Mouse (Mus musculus): ENCODE measurements around the gene Gstp3.

GRCm38 (mm10) chr19:4032668-4033067 lies 26.7 kb downstream of the Gstp3 start:
- TF ChIP-seq GATA1 (IDR thresholded peaks at IDR 0.05; ENCODE audit: borderline replicate concordance, low read length), result no peak
- TF ChIP-seq FLI1 (IDR thresholded peaks at IDR 0.05; ENCODE audit: low read length), result no peak
